Mouse (Mus musculus) ovary, postnatal 36 days (tissue): Measurements from ENCODE around the gene Kynu.

Experiments used
- DNase-seq: peaks from one replicate; pipeline ENCODE4 v3.0.0; 2022; ENCODE audit warnings: low spot score, mixed read lengths

Kynu gene

DNA sequence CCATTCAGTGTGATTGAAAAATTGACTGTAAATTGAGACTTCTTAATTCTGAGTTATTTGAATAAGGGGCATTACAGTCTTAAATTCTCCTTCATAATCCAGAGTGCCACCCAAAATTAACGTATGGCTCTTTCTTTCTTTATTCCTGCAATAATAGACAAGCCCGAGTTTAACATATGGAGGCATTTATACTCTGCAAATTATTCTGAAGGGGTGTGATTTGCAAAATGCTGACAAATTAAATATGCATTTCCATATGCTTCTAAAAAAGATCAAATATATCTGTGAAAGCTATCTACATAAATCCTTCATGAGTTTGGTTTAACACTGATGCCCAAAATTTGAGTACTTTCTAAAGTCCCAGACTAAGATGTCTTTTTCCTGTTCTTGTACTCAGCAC, 91.8 kb downstream of the Kynu start:
- DNase-seq, result no peak

DNA sequence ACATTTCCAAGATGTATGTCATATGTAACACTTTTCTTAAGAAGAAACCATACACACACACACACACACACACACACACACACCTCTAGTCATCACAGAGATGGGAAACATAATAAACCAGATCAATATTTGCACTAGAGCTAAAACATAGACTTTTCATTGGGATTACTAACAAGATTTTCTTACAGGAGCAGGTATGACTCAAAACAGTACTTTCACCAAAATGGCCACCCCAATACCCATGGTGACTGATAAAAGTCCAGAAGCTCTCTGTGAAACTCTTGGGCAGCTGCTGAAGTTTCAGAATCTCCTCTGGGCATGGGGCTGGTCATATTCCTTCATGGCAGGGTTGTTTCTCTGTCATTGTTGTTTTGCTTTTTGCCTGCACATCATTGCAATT, 114.5 kb downstream of the Kynu start:
- no peak for DNase-seq

DNA sequence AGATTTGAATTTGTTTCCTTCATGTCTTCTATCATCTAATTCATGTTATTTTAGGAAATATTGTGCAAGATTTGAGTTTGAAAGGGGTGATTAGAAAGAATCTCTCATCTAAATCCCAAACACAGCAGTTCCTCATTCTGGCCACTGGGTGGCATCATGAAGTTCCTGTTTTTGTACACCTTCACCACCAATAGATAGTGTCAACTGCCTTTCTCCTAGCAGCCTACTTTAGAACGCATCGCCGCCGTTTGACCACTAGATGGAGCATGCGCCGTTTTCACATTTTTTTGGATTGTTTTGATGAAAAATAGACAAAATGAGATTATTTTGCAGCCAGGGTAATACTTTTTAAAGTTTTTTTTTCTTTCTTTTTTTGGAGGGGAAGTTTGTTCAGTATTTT, 118.5 kb downstream of the Kynu start:
- DNase-seq, result peak; percentile 31

DNA sequence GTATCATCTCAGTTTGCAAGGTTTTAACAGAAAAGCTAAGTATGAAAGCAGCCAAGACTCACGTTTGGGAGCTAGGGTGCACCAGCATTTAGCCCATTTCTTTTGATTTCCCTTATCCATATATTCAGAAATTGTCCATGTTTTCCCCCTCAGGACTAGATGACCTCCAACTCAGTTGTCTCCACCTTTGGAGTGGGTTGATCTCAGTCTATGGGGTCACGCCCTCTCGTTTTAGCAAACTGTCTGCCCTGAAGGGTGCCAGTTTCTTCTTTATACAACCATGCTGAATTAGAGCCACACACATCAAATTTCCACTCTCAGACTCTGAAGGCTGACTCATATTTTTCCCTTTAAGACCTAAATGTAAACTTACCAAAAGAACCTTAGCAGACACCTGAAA, 119.0 kb downstream of the Kynu start:
- no peak for DNase-seq

DNA sequence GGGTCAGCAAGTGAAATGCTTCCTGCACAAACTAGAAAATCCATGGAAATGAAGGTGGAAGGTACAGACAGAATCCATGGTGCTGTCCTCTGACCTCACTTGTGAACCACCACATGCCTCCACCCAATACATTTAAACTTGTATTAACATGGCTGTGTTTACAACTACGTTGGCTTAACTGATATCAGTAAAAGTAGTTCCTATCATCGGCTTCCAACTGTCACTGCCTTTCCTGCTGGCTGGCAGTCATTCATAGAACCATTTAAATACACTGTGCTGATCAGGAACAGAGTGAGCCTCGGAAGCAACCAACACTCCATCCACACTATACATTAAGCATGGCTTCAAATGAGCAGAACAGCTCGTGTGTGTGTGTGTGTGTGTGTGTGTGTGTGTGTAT, 120.1 kb downstream of the Kynu start:
- DNase-seq, result no peak

DNA sequence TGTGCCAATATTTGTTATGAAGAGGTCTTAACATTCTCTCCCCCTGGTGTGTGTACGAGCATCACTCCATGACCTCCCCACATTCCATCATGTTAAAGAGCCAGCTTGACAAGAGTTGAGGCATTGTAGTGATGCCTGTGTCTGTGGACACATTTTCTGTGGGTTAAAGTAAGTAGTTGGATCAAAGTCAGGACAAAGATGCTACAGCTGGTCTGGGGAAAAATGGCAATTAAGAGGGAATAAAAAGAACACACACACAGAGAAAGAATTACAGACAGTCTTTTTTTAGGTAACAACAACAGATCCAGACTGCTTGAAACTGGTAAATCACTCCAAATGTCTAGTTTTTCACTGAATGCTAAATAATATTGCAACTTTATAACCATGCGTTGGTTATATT, 135.3 kb downstream of the Kynu start:
- DNase-seq, result no peak

DNA sequence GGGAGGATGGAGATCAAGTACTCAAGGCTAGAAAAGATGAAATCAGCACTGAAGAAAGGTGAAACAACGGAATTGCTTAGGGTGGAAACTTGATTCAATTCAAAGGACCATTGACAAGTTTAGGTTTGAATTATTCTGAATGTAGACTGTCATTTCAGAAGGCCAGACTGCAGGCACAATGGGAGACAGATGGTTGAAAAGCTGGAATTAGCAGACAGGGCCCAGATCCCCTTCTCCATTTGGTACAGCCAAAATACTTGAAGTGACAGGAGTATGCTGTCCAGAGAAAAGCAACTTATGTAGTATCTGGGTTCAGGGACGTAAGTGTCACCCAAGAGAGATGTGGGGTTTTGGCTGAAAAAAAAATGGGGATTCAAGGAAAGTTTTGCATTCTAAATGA, 136.2 kb downstream of the Kynu start:
- DNase-seq, result no peak

DNA sequence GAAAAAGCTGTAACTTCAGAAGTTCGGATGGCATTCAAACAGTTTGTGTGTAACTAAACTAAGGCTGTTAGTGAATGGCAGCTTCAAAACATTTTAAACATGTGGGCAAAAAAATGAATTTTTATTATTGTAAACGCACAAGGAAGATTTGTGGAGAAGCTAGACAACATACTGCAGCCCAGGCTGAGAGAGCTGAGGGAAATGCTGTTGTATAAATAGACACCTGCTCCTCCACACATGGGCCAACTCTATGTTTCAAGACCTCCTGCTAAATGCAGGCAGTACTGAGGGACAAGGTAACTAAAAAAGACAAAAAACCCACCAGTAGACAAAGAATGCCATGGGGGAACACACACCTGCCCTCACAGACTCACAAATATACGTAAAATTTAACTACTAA, 140.5 kb downstream of the Kynu start:
- no peak for DNase-seq

DNA sequence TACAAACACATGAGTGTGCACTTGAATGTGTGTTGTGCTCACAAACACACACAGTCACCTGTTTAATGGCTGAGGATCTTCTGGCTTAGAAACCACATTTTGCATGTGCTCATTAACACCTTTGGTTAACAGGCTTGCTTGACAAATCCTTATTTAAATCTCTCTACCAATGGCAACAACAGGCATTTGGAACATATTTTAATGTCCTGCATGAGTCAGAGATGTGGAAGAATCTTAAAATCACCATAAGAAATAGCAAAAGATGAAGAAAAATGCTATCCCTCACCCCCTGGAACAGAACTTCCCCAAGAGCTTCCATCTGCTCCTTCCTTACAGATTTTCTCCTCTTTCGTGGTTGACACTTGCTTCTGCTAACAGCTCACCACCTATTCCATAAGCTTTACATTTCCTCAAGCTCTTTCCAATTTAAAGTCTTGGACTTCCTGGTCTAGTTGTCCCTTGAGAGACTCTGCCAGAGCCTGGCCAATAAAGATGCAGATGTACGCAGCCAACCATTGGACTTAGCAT, 157.5 kb downstream of the Kynu start:
- no peak for DNase-seq

DNA sequence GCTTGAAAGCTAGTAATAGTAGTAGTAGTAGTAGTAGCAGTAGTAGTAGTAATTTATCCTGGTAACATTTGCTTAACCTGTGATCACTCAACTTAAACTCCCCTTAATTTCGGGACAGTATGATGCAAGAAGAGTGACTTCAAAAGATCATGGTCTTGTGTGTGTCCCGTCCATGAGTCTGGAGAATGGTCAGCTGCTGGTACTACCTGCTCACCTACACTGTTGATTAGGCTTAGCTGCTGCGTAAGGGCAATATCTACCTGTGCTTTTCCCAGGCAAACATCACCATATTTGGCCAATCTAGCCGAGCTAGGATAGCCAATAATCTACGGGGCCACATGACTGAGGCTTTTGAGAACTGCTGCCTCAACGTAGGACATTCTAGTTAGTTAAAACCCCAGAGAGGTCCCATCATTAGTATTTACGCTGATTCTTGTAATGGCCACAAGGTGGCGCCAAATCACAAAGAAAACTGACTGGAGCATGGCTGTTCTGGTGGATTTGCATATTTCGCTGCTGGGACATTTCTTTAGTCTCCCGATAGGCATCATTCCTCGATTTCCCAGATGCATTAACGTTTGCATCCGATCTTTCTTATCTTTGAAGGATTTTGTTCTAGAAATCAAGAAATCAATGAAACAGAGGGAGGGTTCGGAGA, 167.4 kb downstream of the Kynu start:
- peak; percentile 49 for DNase-seq

DNA sequence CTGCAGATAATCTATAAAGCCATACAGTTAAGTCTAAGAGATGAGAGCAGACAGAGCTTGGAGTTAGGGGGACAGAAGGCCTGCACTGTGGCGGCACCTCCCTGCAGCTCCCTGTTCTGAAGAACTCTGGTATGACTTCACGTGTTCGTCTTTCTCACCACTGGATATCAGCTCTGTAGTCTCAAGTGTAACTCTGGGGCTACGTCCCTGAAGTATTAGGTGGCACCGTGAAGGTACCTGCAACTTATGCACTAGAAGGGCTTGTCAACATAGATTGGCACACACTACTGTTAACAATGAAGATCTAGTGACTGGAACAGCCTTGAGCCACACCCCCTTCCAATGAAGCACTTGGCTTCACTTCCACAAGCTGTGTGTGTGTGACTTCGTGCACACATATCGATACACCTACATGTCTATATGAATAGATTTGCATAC, 168.0 kb downstream of the Kynu start:
- DNase-seq, result no peak

DNA sequence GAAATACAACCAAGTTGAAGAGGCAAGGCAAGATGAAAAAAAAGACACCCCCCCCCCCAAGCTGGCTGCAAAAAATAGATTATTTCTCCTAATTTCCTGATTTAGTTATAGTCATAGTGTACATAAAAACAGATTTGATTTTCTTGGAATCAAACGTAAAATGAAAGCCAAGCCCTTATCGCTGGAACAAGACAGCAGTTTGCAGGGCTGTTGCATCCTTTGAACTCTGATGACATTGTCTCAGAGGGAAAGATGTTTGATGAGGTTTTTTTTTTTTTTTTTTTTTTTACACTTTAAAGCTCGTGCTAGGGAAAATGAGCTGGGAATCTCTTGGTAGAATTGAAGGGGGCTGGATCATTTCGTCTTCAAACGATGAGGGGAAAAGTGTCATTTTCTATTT, 172.1 kb downstream of the Kynu start:
- DNase-seq, result no peak

DNA sequence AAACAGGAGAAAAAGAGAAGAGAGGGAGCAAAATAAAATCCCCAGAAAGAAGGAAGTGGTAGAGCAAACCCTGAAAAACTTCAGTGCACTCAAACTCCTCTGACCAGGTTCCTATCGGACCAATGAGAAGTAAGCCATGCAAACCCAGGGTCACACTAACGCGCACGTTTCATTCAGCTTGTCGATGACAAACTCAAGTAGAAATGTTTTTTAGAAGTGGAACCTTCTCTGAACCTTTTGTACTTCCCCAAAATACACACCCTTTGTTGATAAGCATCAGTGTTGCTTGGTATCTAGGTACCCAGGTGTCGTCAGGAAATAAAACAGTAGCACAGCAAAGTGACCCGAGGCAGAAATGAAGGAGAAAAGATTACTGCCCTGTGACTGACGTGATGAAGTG, 172.6 kb downstream of the Kynu start:
- DNase-seq, result no peak

DNA sequence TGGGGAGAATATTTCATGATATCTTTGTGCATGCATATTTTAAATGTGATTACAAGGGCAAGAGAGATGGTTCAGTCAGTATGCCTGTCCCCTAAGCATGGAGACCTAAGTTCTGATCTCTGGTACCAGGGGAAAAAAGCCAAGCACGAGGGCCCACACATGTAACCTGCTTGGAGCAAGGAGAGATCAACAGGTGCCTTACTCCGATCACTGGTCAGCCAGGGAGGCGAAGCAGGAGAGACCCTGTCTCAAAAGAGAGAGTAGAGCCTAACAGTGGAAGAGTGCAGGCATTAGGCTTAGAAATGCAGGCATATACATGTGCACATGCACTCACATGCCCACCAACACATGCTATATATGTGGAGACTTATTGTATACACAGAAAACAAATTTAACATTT, 173.7 kb downstream of the Kynu start:
- DNase-seq, result no peak
